Mouse (Mus musculus) forebrain, embryonic 12.5 days (tissue): ENCODE measurements around the gene Gpc5. TPM values are rescaled to one million over a fixed set of nuclear protein-coding genes. Genes with fewer than 3 reads are reported as not detected.

Experiments
- ATAC-seq: fragments of 200-750 bp; cut with Nextera tagmentation; 2 replicates; pipeline ENCODE4 v1.8.0; 2017; ENCODE audit warnings: moderate TSS enrichment; ENCODE audit not compliant: low FRiP score
- H3K27ac ChIP-seq: fragments of 300-500 bp; sonication (generic); 2 replicates; pipeline ENCODE4 v1.5.1; 2016; ENCODE audit warnings: mild to moderate bottlenecking
- H3K27me3 ChIP-seq: fragments of 300-500 bp; sonication (generic); 2 replicates; pipeline ENCODE4 v1.6.1; 2016; ENCODE audit warnings: mild to moderate bottlenecking
- H3K36me3 ChIP-seq: fragments of 300-500 bp; sonication (generic); replicated peaks from 2 replicates; pipeline ENCODE4 v1.6.1; 2016; ENCODE audit warnings: mild to moderate bottlenecking
- H3K4me1 ChIP-seq: fragments of 300-500 bp; sonication (generic); 2 replicates; pipeline ENCODE4 v1.6.1; 2016
- H3K4me2 ChIP-seq: fragments of 300-500 bp; sonication (generic); 2 replicates; pipeline ENCODE4 v1.6.1; 2016; ENCODE audit warnings: mild to moderate bottlenecking, moderate library complexity
- H3K4me3 ChIP-seq: fragments of 300-500 bp; sonication (generic); replicated peaks from 2 replicates; pipeline ENCODE4 v1.5.1; 2016; ENCODE audit warnings: mild to moderate bottlenecking
- H3K9ac ChIP-seq: fragments of 300-500 bp; sonication (generic); 2 replicates; pipeline ENCODE4 v1.6.1; 2016; ENCODE audit warnings: mild to moderate bottlenecking
- H3K9me3 ChIP-seq: fragments of 300-500 bp; sonication (generic); 2 replicates; pipeline ENCODE4 v1.6.1; 2016
- WGBS: fragments of 180-500 bp; shearing (Covaris S2); methylation state at CpG from one replicate; pipeline ENCODE4 v1.1.7; 2016; 5-methylcytosine and 5-hydroxymethylcytosine counted together
- polyA plus RNA-seq: library from polyadenylated mRNA; unstranded; fragments of >200 nt; fragmentation: Nextera tagmentation; extraction: Ambion mirVana; gene quantifications from 2 replicates; pipeline ENCODE4 v1.2.1, GENCODE M21; 2016

Gene Gpc5
- polyA plus RNA-seq, 1 experiment from 2014 or later: 1.3 TPM

DNA sequence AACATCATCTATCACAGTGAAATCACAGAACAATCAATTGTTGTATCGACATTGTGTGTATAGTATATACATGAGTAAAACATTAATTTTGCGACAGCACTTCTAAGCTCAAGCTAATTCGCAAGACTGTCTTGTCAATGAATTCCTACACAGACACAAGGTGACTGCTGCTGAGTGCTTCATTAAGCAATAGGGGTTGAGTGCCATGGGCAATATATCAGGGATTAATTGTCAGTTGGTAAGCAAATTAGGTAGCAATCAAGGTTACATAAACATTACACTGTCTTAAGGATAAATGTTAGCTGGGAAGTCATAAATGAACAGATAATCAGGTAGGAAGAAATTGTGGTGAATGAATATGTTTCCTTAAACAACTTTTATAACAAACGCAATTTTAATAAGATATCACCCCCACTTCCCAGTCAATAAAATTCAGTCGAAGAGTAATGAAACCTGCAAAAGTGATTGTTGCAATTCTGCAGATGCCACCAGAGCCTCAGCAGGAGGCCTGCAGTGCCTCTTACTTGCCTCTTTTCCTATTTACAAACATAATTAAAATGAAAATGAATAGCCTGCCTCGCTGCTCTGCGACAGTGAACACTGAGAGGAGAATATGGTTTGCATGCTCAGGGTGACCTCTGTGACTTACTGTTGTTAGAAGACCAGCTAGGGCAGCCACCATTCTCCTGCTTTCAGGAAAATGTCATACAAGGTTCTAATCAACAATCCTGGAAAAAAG lies 539.3 kb downstream of the Gpc5 start:
- Histone ChIP-seq H3K9ac (no peak overlapping the region), H3K36me3 (no peaks in the 10 kb centered on the region), H3K27ac (no peak overlapping the region), H3K9me3 (0 out of 2 replicates have a peak, but pooled peaks cover 3% of the 10 kb centered on the region), H3K4me3 (no peak overlapping the region), H3K4me1 (no peaks in the 10 kb centered on the region), H3K4me2 (no peak overlapping the region), H3K27me3 (no peaks in the 10 kb centered on the region)
- 75% methylated on average over 7 of the region's 7 CpGs for WGBS
- no peak for ATAC-seq

DNA sequence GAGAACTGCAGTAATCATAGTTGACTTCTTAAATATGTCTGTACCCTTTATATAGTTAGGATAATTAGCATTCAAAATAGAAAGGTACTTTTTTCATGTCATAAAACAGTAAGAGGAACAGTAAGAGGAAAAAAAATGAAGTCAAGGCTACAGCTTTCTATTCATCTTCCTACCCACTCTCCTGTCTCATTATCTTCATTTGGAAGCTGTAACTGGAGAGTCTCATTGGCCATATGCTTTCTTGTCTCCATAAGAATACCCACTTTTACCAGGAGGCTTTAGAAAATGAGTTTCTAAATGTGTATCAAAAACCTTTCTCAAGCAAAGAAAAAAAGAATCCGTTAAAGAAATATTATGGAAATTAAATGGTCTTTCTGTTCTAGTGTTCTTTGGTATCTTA lies 541.3 kb downstream of the Gpc5 start:
- Histone ChIP-seq H3K4me3 (no peak overlapping the region), H3K4me2 (no peak overlapping the region), H3K9me3 (0 out of 2 replicates have a peak, but pooled peaks cover 3% of the 10 kb centered on the region), H3K36me3 (no peaks in the 10 kb centered on the region), H3K27me3 (no peaks in the 10 kb centered on the region), H3K27ac (no peak overlapping the region), H3K9ac (no peak overlapping the region), H3K4me1 (no peaks in the 10 kb centered on the region)
- ATAC-seq: no peak
- 84% methylated on average over 1 of the region's 1 CpGs for WGBS

DNA sequence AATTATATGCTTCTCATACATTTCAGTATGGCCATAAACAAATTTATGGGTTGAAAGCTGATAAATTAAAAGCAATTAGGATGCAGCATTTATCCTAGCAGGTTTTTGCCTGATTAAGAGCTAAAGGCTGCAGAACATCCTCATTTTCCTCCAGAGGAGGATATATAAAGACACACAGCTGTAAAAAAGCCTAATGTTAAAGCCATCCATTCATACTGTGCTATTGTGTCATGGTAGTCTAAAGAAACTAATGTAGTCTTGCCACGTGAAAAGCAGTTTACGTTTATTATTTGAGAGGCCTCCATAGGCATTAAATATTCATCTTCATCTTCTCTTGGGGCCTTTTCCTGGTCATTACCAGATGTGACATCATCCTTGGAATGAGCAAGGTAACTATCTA lies 587.9 kb downstream of the Gpc5 start:
- no peak for ATAC-seq
- Histone ChIP-seq H3K4me1 (no peaks in the 10 kb centered on the region), H3K9me3 (no peaks in the 10 kb centered on the region), H3K4me2 (no peak overlapping the region), H3K9ac (no peak overlapping the region), H3K27ac (no peak overlapping the region), H3K27me3 (no peaks in the 10 kb centered on the region), H3K36me3 (no peaks in the 10 kb centered on the region), H3K4me3 (no peak overlapping the region)
- 78% methylated on average over 2 of the region's 2 CpGs for WGBS

GRCm38 (mm10) chr14:115746013-115746412 lies 654.0 kb downstream of the Gpc5 start:
- H3K4me3 ChIP-seq: no peak overlapping the region
- H3K9me3 ChIP-seq: no peaks in the 10 kb centered on the region
- H3K27ac ChIP-seq: no peak overlapping the region
- H3K27me3 ChIP-seq: no peaks in the 10 kb centered on the region
- WGBS: 59% methylated on average over 1 of the region's 1 CpGs
- no peak overlapping the region for H3K4me2 ChIP-seq
- H3K9ac ChIP-seq: no peak overlapping the region
- H3K4me1 ChIP-seq: no peaks in the 10 kb centered on the region
- ATAC-seq: peak; percentile 28; the same call in 1 of the 2 replicates
- H3K36me3 ChIP-seq: no peaks in the 10 kb centered on the region

- no peak; the same call in 1 of the 2 replicates for ATAC-seq
- Histone ChIP-seq H3K4me1 (no peaks in the 10 kb centered on the region), H3K9me3 (no peaks in the 10 kb centered on the region), H3K36me3 (no peaks in the 10 kb centered on the region), H3K4me2 (no peak overlapping the region), H3K9ac (no peak overlapping the region), H3K27me3 (no peaks in the 10 kb centered on the region), H3K4me3 (no peak overlapping the region), H3K27ac (no peak overlapping the region)
- WGBS: 72% methylated on average over 5 of the region's 5 CpGs
Observed at GRCm38 (mm10) chr14:115760241-115760640, 668.2 kb downstream of the Gpc5 start.

DNA sequence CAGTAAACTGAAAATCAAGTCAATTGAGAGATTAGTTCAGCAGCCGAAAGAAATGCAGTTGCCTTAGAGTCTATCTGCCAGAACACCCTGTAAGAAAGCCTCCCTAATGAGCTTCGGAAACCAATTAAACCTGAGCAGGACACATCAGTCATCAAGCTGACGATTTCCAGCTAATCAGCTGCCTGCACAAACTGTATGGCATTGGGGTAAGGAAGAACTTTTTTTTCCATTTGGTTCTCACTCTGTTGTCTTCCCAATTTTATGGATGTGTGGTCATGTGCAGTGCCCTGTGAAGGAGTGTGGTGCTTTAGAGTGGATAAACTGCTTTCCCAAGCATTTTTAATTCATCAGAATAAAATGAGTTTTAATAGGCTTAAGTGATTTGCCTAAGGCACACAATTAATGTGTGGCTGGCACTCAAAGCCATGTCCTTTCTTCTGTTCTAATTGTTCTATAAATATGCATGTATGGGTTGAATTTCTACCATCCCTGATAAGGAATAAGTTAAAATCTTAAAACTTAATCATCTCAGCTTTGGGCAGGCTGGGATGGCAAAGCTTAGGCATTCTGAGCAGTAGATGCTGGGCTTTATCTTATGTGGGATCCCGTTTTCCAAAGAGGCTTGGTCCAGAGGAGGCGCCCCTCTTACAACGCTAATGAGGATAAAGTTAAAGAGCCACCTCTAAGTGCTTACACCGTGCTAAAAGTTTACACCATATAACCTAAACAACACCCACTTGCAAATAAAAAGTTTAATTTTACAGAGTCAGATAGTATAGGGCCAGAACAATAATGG lies 687.6 kb downstream of the Gpc5 start:
- peak; percentile 95 for ATAC-seq
- H3K27ac ChIP-seq: 0 out of 2 replicates have a peak overlapping the region, but pooled peaks have one; percentile 46
- WGBS: 21% methylated on average over 7 of the region's 7 CpGs
- H3K9me3 ChIP-seq: no peaks in the 10 kb centered on the region
- H3K4me2 ChIP-seq: no peak overlapping the region
- H3K4me1 ChIP-seq: peaks cover 9% of the 10 kb centered on the region
- no peaks in the 10 kb centered on the region for H3K27me3 ChIP-seq
- no peak overlapping the region for H3K4me3 ChIP-seq
- H3K36me3 ChIP-seq: no peaks in the 10 kb centered on the region
- H3K9ac ChIP-seq: no peak overlapping the region

GRCm38 (mm10) chr14:115804751-115805150 lies 712.7 kb downstream of the Gpc5 start:
- 0 out of 2 replicates have a peak, but pooled peaks have one; percentile 47 for ATAC-seq
- Histone ChIP-seq H3K27me3 (no peaks in the 10 kb centered on the region), H3K9ac (no peak overlapping the region), H3K4me1 (peaks cover 6% of the 10 kb centered on the region; the same call in 1 of the 2 replicates), H3K4me3 (no peak overlapping the region), H3K36me3 (no peaks in the 10 kb centered on the region), H3K9me3 (no peaks in the 10 kb centered on the region), H3K4me2 (no peak overlapping the region), H3K27ac (no peak overlapping the region)
- WGBS: 13% methylated on average over 2 of the region's 2 CpGs

DNA sequence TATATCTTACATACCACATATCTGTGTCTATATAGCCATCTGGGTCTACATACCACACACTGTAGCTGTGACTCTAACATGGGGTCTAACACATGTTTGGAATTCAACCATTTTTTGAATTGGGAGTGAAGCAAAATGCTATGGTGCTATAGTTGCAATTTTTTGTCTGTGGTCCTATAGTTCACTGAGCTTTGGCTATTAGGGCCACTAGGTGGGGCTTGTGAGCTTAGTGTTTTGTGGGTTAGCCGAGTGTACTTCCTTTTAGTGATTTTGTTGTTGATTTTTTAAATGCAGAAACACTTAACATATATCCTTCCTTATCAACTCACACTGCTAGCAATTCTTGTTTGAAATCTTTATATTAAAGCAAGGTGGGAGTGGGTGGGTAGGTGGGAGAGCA lies 727.0 kb downstream of the Gpc5 start:
- Histone ChIP-seq H3K27ac (no peak overlapping the region), H3K9me3 (no peaks in the 10 kb centered on the region), H3K4me3 (no peak overlapping the region), H3K36me3 (no peaks in the 10 kb centered on the region), H3K4me1 (no peaks in the 10 kb centered on the region), H3K27me3 (no peaks in the 10 kb centered on the region), H3K9ac (no peak overlapping the region), H3K4me2 (no peak overlapping the region)
- peak; percentile 10; the same call in 1 of the 2 replicates for ATAC-seq
- 16% methylated on average over 1 of the region's 1 CpGs for WGBS

DNA sequence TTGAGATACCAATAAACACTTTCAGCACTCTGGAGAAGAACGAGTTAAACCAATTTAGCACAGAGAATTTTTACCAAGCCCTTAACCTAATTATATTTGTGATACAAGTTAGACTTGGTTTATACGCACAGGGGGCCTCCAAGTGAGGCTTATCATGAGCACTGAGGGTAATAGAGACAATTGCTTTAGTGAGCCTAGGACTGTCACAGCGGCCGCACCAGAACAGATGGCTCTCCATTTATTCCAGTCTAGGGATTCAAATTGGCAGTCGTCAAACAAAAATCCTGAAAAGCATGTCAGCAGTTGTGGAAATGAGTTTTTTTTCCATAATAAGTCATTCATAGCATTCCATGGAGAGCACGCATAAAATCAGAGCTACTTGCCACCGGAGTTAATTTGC lies 729.6 kb downstream of the Gpc5 start:
- Histone ChIP-seq H3K4me3 (no peak overlapping the region), H3K36me3 (no peaks in the 10 kb centered on the region), H3K4me2 (no peak overlapping the region), H3K9me3 (no peaks in the 10 kb centered on the region), H3K27ac (no peak overlapping the region), H3K4me1 (no peaks in the 10 kb centered on the region), H3K9ac (no peak overlapping the region), H3K27me3 (no peaks in the 10 kb centered on the region)
- WGBS: 60% methylated on average over 7 of the region's 7 CpGs
- ATAC-seq: no peak; the same call in 1 of the 2 replicates

DNA sequence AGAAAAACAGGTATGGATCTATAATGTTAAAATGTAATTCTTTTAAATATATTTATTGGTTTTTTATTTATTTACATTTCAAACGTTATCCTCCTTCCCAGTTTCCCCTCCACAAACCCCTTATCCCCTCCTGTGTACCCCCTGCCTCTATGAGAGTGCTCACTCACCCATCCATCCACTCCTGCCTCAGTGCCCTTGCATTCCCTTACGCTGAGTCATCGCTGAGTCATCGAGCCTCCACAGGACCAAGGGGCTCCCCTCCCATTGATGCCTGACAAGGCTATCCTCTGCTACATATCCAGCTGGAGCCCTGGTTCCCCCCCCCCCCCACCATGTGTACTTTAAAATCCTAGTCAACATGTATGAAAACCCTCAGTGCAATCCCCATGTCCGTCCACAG lies 738.5 kb downstream of the Gpc5 start:
- WGBS: 67% methylated on average over 5 of the region's 5 CpGs
- Histone ChIP-seq H3K4me3 (no peak overlapping the region), H3K4me2 (no peak overlapping the region), H3K9ac (no peak overlapping the region), H3K9me3 (no peaks in the 10 kb centered on the region), H3K27me3 (no peaks in the 10 kb centered on the region), H3K36me3 (no peaks in the 10 kb centered on the region), H3K4me1 (no peaks in the 10 kb centered on the region), H3K27ac (no peak overlapping the region)
- no peak for ATAC-seq

DNA sequence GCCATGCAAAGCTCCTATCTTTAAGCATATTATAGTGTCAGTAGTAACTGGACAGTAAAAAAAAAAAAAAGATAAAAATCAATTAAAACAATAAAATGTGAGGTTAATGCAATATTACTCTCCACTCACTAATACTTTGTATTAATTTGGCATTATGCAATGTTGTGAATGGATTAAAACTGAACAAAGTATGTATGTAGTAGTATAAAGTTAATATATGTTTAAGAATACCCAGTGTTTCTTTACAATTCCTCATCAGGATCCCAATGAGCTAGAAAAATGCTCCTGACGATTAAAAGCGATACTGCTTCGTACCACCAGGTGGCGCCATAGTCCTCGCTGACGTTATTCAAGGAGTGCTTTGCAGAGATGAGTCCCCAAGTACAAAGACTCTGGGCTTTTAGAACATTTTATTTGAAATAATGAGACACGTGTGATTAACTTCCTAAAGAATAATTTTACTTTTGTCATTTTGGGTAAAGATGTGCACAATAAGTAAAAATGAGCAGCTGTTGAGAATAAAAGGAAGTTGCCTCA lies 739.3 kb downstream of the Gpc5 start:
- H3K9me3 ChIP-seq: no peaks in the 10 kb centered on the region
- no peak overlapping the region for H3K9ac ChIP-seq
- peak; percentile 67 for ATAC-seq
- 2% methylated on average over 7 of the region's 7 CpGs for whole genome bisulfite sequencing
- H3K4me1 ChIP-seq: no peaks in the 10 kb centered on the region
- no peak overlapping the region for H3K27ac ChIP-seq
- H3K4me2 ChIP-seq: no peak overlapping the region
- no peaks in the 10 kb centered on the region for H3K36me3 ChIP-seq
- no peaks in the 10 kb centered on the region for H3K27me3 ChIP-seq
- no peak overlapping the region for H3K4me3 ChIP-seq

DNA sequence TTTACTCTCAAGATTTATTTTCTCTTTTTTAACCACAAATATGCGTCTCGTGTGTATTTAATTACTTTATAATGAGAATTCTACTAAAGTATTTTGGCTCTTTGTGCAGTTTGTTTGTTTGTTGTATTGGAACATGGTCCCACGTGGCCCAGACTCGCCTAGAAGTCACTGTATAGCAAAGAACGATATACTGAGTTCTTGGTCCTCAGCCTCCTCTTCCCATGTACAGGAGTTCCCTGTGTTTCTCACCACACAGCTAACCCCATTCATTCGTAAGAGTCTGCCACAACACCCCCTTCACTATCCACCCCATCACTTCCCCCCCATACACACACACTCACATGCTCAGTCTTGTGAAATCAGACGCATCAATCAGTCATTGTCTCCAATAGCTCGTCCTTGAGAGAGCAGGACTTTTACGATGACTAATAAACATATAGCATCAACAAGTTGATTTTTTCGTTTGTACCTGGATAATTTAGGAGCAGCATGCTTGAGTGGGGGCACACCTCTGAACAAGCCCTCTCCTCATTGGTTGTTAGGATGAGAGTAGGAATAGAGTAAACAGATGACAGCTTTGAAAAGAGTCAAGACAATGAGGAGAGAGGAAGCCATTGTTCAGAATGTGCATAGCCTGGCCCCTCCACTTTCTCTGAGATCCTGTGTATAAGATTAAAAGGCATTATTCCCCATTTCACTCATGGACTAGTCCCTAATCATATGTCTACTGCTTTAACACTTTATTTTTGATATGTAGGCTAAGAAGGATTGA lies 740.0 kb downstream of the Gpc5 start:
- Histone ChIP-seq H3K27me3 (no peaks in the 10 kb centered on the region), H3K4me3 (no peak overlapping the region), H3K9ac (no peak overlapping the region), H3K9me3 (no peaks in the 10 kb centered on the region), H3K27ac (no peak overlapping the region), H3K4me1 (no peaks in the 10 kb centered on the region), H3K36me3 (no peaks in the 10 kb centered on the region), H3K4me2 (no peak overlapping the region)
- WGBS: 82% methylated on average over 10 of the region's 10 CpGs
- ATAC-seq: peak; percentile 47; the same call in 1 of the 2 replicates
